Mouse (Mus musculus): Measurements from ENCODE around the gene Hist1h3e. TPM values are rescaled to one million over a fixed set of nuclear protein-coding genes. Genes with fewer than 3 reads are reported as not detected.
A peak's percentile ranks its signal among the peaks of the same experiment; 100 is the strongest.
"Not testable (repeated sequence)": the region's sequence is repeated elsewhere in the genome, so short reads cannot be mapped to it uniquely, and the experiment has no call there.

Gene Hist1h3e
- polyA plus RNA-seq, 1 experiment from 2014 or later = 4.4 TPM

- WGBS = under 1% methylated on average over 15 of the region's 15 CpGs
- no peak for ATAC-seq (ENCODE audit: insufficient number of reproducible peaks, low FRiP score, low TSS enrichment, low read depth)
- peak overlapping the region; percentile 61 for H3K4me3 ChIP-seq (replicated peaks)
- H3K27me3 ChIP-seq = no peaks in the 10 kb centered on the region
- no peaks in the 10 kb centered on the region for H3K36me3 ChIP-seq
- peaks cover 29% of the 10 kb centered on the region for H3K4me1 ChIP-seq
- H3K27ac ChIP-seq (replicated peaks) = peak overlapping the region; percentile 92
- peak overlapping the region; percentile 72 for H3K4me2 ChIP-seq (replicated peaks)
- H3K9me3 ChIP-seq (replicated peaks) = no peaks in the 10 kb centered on the region
- peak overlapping the region; percentile 26; the same call in 1 of the 2 replicates for H3K9ac ChIP-seq
These were observed 27.6 kb downstream of the Hist1h3e start for GRCm38 (mm10) chr13:23534368-23535131.

- H3K9me3 ChIP-seq (replicated peaks); H3K36me3 ChIP-seq; H3K27me3 ChIP-seq: not testable (repeated sequence)
- Histone ChIP-seq H3K9ac (peak within 1 kb of the TSS; percentile 26; the same call in 1 of the 2 replicates), H3K4me2 (replicated peaks) (peak within 1 kb of the TSS; percentile 72), H3K4me3 (replicated peaks) (peak within 1 kb of the TSS; percentile 61), H3K4me1 (peaks cover 34% of the 10 kb centered on the region), H3K27ac (replicated peaks) (peak within 1 kb of the TSS; percentile 99)
- ATAC-seq (ENCODE audit: insufficient number of reproducible peaks, low FRiP score, low TSS enrichment, low read depth) = peak; percentile 52
- WGBS = under 1% methylated on average over 28 of the region's 53 CpGs
These were observed 28.4 kb downstream of the Hist1h3e start, which contains the start of gene Hist1h2af for GRCm38 (mm10) chr13:23533560-23534367. Hist1h2af (plus strand) TSS chr13:23533906.

- no peaks in the 10 kb centered on the region for H3K27me3 ChIP-seq
- WGBS = 16% methylated on average over 9 of the region's 9 CpGs
These were observed 29.7 kb downstream of the Hist1h3e start for GRCm38 (mm10) chr13:23532262-23533075.

GRCm38 (mm10) chr13:23530901-23531875, 31.0 kb downstream of the Hist1h3e start, which contains the start of gene Hist1h4h:
Hist1h4h (plus strand) TSS chr13:23531050.
- Histone ChIP-seq H3K27ac (replicated peaks) (peak within 1 kb of the TSS; percentile 99), H3K4me1 (peaks cover 30% of the 10 kb centered on the region), H3K4me3 (replicated peaks) (peak within 1 kb of the TSS; percentile 61), H3K9ac (peak within 1 kb of the TSS; percentile 71), H3K36me3 (no peaks in the 10 kb centered on the region), H3K9me3 (replicated peaks) (no peaks in the 10 kb centered on the region), H3K27me3 (no peaks in the 10 kb centered on the region), H3K4me2 (replicated peaks) (peak within 1 kb of the TSS; percentile 72)
- WGBS = under 1% methylated on average over 58 of the region's 70 CpGs
- ATAC-seq (ENCODE audit: insufficient number of reproducible peaks, low FRiP score, low TSS enrichment, low read depth) = peak; percentile 87

More at GRCm38 (mm10) chr13:23532262-23533075, 29.7 kb downstream of the Hist1h3e start:
- H3K27ac ChIP-seq (replicated peaks) = peak overlapping the region; percentile 99
- peaks cover 35% of the 10 kb centered on the region for H3K4me1 ChIP-seq
- no peaks in the 10 kb centered on the region for H3K36me3 ChIP-seq
- H3K4me2 ChIP-seq (replicated peaks) = peak overlapping the region; percentile 72
- ATAC-seq (ENCODE audit: insufficient number of reproducible peaks, low FRiP score, low TSS enrichment, low read depth) = no peak
- H3K4me3 ChIP-seq (replicated peaks) = peak overlapping the region; percentile 61
- no peaks in the 10 kb centered on the region for H3K9me3 ChIP-seq (replicated peaks)
- H3K9ac ChIP-seq = 0 out of 2 replicates have a peak overlapping the region, but pooled peaks have one; percentile 18

GRCm38 (mm10) chr13:23530181-23530900, 31.8 kb downstream of the Hist1h3e start:
- no peaks in the 10 kb centered on the region for H3K9me3 ChIP-seq (replicated peaks)
- no peak for ATAC-seq (ENCODE audit: insufficient number of reproducible peaks, low FRiP score, low TSS enrichment, low read depth)
- H3K4me1 ChIP-seq = peaks cover 34% of the 10 kb centered on the region
- peak overlapping the region; percentile 71 for H3K9ac ChIP-seq
- no peaks in the 10 kb centered on the region for H3K36me3 ChIP-seq
- under 1% methylated on average over 20 of the region's 20 CpGs for WGBS
- H3K27ac ChIP-seq (replicated peaks) = peak overlapping the region; percentile 99
- H3K27me3 ChIP-seq = no peaks in the 10 kb centered on the region
- H3K4me3 ChIP-seq (replicated peaks) = peak overlapping the region; percentile 61
- H3K4me2 ChIP-seq (replicated peaks) = peak overlapping the region; percentile 72

- Histone ChIP-seq H3K27me3 (no peaks in the 10 kb centered on the region), H3K4me1 (peaks cover 30% of the 10 kb centered on the region), H3K9me3 (replicated peaks) (no peaks in the 10 kb centered on the region), H3K27ac (replicated peaks) (peak overlapping the region; percentile 99), H3K9ac (peak overlapping the region; percentile 71; the same call in 1 of the 2 replicates), H3K36me3 (no peaks in the 10 kb centered on the region), H3K4me3 (replicated peaks) (peak overlapping the region; percentile 61), H3K4me2 (replicated peaks) (peak overlapping the region; percentile 72)
- WGBS = 27% methylated on average over 2 of the region's 2 CpGs
- no peak for ATAC-seq (ENCODE audit: insufficient number of reproducible peaks, low FRiP score, low TSS enrichment, low read depth)
These were observed 32.5 kb downstream of the Hist1h3e start for GRCm38 (mm10) chr13:23529480-23530165.

GRCm38 (mm10) chr13:23529005-23529404, 33.2 kb downstream of the Hist1h3e start:
- H3K36me3 ChIP-seq = no peaks in the 10 kb centered on the region
- H3K27ac ChIP-seq (replicated peaks) = no peak overlapping the region
- no peaks in the 10 kb centered on the region for H3K9me3 ChIP-seq (replicated peaks)
- H3K9ac ChIP-seq = no peak overlapping the region
- no peaks in the 10 kb centered on the region for H3K27me3 ChIP-seq
- H3K4me3 ChIP-seq (replicated peaks) = no peak overlapping the region
- H3K4me1 ChIP-seq = peaks cover 26% of the 10 kb centered on the region
- 81% methylated on average over 5 of the region's 5 CpGs for WGBS
- ATAC-seq (ENCODE audit: insufficient number of reproducible peaks, low FRiP score, low TSS enrichment, low read depth) = no peak
- no peak overlapping the region for H3K4me2 ChIP-seq (replicated peaks)

GRCm38 (mm10) chr13:23526312-23526711, 35.9 kb downstream of the Hist1h3e start:
- peak overlapping the region; percentile 51 for H3K4me2 ChIP-seq (replicated peaks)
- H3K9me3 ChIP-seq (replicated peaks) = no peaks in the 10 kb centered on the region
- peak overlapping the region; percentile 51 for H3K4me3 ChIP-seq (replicated peaks)
- peak overlapping the region; percentile 44 for H3K9ac ChIP-seq
- H3K27ac ChIP-seq (replicated peaks) = peak overlapping the region; percentile 74
- H3K4me1 ChIP-seq = peaks cover 11% of the 10 kb centered on the region
- H3K27me3 ChIP-seq = no peaks in the 10 kb centered on the region
- no peaks in the 10 kb centered on the region for H3K36me3 ChIP-seq
- WGBS = under 1% methylated on average over 17 of the region's 17 CpGs
- peak; percentile 54; the same call in 1 of the 2 replicates for ATAC-seq (ENCODE audit: insufficient number of reproducible peaks, low FRiP score, low TSS enrichment, low read depth)

GRCm38 (mm10) chr13:23525901-23526300, 36.3 kb downstream of the Hist1h3e start:
- H3K4me3 ChIP-seq (replicated peaks) = peak overlapping the region; percentile 51
- WGBS = 2% methylated on average over 10 of the region's 10 CpGs
- ATAC-seq (ENCODE audit: insufficient number of reproducible peaks, low FRiP score, low TSS enrichment, low read depth) = no peak
- H3K36me3 ChIP-seq = no peaks in the 10 kb centered on the region
- no peaks in the 10 kb centered on the region for H3K9me3 ChIP-seq (replicated peaks)
- H3K4me1 ChIP-seq = peaks cover 11% of the 10 kb centered on the region
- H3K27me3 ChIP-seq = no peaks in the 10 kb centered on the region
- H3K4me2 ChIP-seq (replicated peaks) = peak overlapping the region; percentile 51
- H3K9ac ChIP-seq = no peak overlapping the region
- H3K27ac ChIP-seq (replicated peaks) = no peak overlapping the region
